Mouse (Mus musculus): ENCODE measurements around the gene Kif26b.

DNA sequence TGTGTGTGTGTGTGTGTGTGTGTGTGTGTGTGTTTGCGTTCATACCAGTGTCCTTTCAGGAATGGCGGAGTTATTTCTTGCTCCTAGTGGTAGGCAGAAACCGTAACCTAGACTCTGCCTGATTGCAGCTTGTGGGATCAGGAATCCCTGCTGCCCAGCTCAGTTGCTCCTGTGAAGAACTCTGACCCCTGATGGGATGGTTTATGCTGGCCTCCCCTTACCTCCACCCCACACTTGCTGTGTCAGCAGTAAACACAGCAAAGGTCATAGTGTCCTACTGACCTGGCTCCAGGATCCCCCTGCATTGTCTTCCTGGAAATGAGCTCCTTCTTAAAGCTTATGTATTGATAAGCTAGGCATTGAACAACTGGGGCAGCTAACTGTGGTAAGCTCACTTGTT is 162.8 kb downstream of the Kif26b start:
- TF ChIP-seq CTCF (IDR thresholded peaks at IDR 0.05; ENCODE audit: low read depth, low read length) = no peak
- TF ChIP-seq GATA1 (IDR thresholded peaks at IDR 0.05; ENCODE audit: borderline replicate concordance, low read length) = no peak

Data from G1E (cell line).